Mouse (Mus musculus): ENCODE results near the gene Dnah2. TPM values are rescaled to one million over a fixed set of nuclear protein-coding genes. Genes with fewer than 3 reads are reported as not detected.

The Dnah2 gene
- polyA plus RNA-seq, 1 experiment from 2014 or later, result 3.0 TPM

GRCm38 (mm10) chr11:69558756-69559155 lies 9.8 kb upstream of the Dnah2 start:
- Histone ChIP-seq H3K4me2 (ENCODE audit: low read length) (peak overlapping the region; percentile 92), H3K4me3 (ENCODE audit: low read length) (peak overlapping the region; percentile 66), H3K9ac (ENCODE audit: low read depth, low read length) (peak overlapping the region; percentile 88), H3K27ac (ENCODE audit: low read depth, low read length) (no peak overlapping the region; the same call in 1 of the 2 replicates), H3K9me3 (ENCODE audit: control insufficient read depth, low read length) (no peaks in the 10 kb centered on the region), H3K4me1 (ENCODE audit: control insufficient read depth, insufficient read depth, low read depth, low read length) (peaks cover 57% of the 10 kb centered on the region), H3K27me3 (replicated peaks; ENCODE audit: control insufficient read depth, insufficient read depth, low read length) (no peaks in the 10 kb centered on the region), H3K36me3 (ENCODE audit: control insufficient read depth, insufficient read depth, low read length) (peaks cover 8% of the 10 kb centered on the region)
- ATAC-seq, result no peak
- WGBS, result 8% methylated on average over 6 of the region's 6 CpGs

GRCm38 (mm10) chr11:69557381-69557958 lies 8.6 kb upstream of the Dnah2 start:
- WGBS, result 6% methylated on average over 14 of the region's 14 CpGs
- H3K4me3 ChIP-seq (ENCODE audit: low read length), result peak overlapping the region; percentile 66
- ATAC-seq, result no peak
- peak overlapping the region; percentile 62 for H3K27ac ChIP-seq (ENCODE audit: low read depth, low read length)
- H3K27me3 ChIP-seq (replicated peaks; ENCODE audit: control insufficient read depth, insufficient read depth, low read length), result no peaks in the 10 kb centered on the region
- H3K9me3 ChIP-seq (ENCODE audit: control insufficient read depth, low read length), result no peaks in the 10 kb centered on the region
- peaks cover 70% of the 10 kb centered on the region for H3K4me1 ChIP-seq (ENCODE audit: control insufficient read depth, insufficient read depth, low read depth, low read length)
- peak overlapping the region; percentile 88 for H3K9ac ChIP-seq (ENCODE audit: low read depth, low read length)
- H3K4me2 ChIP-seq (ENCODE audit: low read length), result peak overlapping the region; percentile 92
- H3K36me3 ChIP-seq (ENCODE audit: control insufficient read depth, insufficient read depth, low read length), result peaks cover 5% of the 10 kb centered on the region

- 73% methylated on average over 5 of the region's 5 CpGs for WGBS
- H3K4me1 ChIP-seq (ENCODE audit: control insufficient read depth, insufficient read depth, low read depth, low read length), result peaks cover 60% of the 10 kb centered on the region
- no peak overlapping the region for H3K4me3 ChIP-seq (ENCODE audit: low read length)
- no peak overlapping the region for H3K9ac ChIP-seq (ENCODE audit: low read depth, low read length)
- no peaks in the 10 kb centered on the region for H3K9me3 ChIP-seq (ENCODE audit: control insufficient read depth, low read length)
- ATAC-seq, result no peak
- H3K27ac ChIP-seq (ENCODE audit: low read depth, low read length), result peak overlapping the region; percentile 32; the same call in 1 of the 2 replicates
- H3K36me3 ChIP-seq (ENCODE audit: control insufficient read depth, insufficient read depth, low read length), result peaks cover 3% of the 10 kb centered on the region; the same call in 1 of the 2 replicates
- H3K27me3 ChIP-seq (replicated peaks; ENCODE audit: control insufficient read depth, insufficient read depth, low read length), result no peaks in the 10 kb centered on the region
- H3K4me2 ChIP-seq (ENCODE audit: low read length), result no peak overlapping the region
Measured at GRCm38 (mm10) chr11:69554539-69555140, 5.7 kb upstream of the Dnah2 start.

DNA sequence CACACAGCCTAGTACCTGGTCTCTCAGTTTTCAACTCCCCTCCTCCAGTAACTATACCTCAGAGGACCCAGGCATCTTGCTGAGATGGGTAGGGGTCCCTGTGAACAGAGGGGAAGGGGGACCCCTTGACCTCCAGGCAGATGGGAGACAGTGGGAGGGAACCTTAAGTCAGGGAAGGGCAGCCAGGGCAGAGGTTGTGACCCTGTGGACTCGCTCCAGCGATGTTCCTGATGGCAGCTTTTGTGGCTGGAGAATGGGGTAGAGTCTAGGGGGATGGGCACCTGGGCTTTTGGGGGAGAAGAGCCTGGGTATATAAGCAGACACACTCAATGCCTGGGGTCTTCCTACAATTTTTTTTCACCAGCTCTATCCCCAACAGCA lies 4.4 kb upstream of the Dnah2 start:
- no peak for ATAC-seq

GRCm38 (mm10) chr11:69552622-69553340 lies 3.9 kb upstream of the Dnah2 start:
- H3K4me3 ChIP-seq (ENCODE audit: low read length), result no peak overlapping the region
- ATAC-seq, result peak; percentile 80
- no peaks in the 10 kb centered on the region for H3K9me3 ChIP-seq (ENCODE audit: control insufficient read depth, low read length)
- H3K4me2 ChIP-seq (ENCODE audit: low read length), result peak overlapping the region; percentile 38
- peaks cover 59% of the 10 kb centered on the region for H3K4me1 ChIP-seq (ENCODE audit: control insufficient read depth, insufficient read depth, low read depth, low read length)
- WGBS, result 6% methylated on average over 14 of the region's 14 CpGs
- peaks cover 3% of the 10 kb centered on the region; the same call in 1 of the 2 replicates for H3K36me3 ChIP-seq (ENCODE audit: control insufficient read depth, insufficient read depth, low read length)
- peak overlapping the region; percentile 74 for H3K27ac ChIP-seq (ENCODE audit: low read depth, low read length)
- H3K27me3 ChIP-seq (replicated peaks; ENCODE audit: control insufficient read depth, insufficient read depth, low read length), result no peaks in the 10 kb centered on the region
- peak overlapping the region; percentile 1 for H3K9ac ChIP-seq (ENCODE audit: low read depth, low read length)

More for the DNA sequence above, 4.4 kb upstream of the Dnah2 start:
- 9% methylated on average over 2 of the region's 2 CpGs for WGBS
- no peaks in the 10 kb centered on the region for H3K9me3 ChIP-seq (ENCODE audit: control insufficient read depth, low read length)
- H3K36me3 ChIP-seq (ENCODE audit: control insufficient read depth, insufficient read depth, low read length), result peaks cover 3% of the 10 kb centered on the region; the same call in 1 of the 2 replicates
- H3K9ac ChIP-seq (ENCODE audit: low read depth, low read length), result peak overlapping the region; percentile 1; the same call in 1 of the 2 replicates
- H3K4me2 ChIP-seq (ENCODE audit: low read length), result peak overlapping the region; percentile 38
- peaks cover 59% of the 10 kb centered on the region for H3K4me1 ChIP-seq (ENCODE audit: control insufficient read depth, insufficient read depth, low read depth, low read length)
- H3K4me3 ChIP-seq (ENCODE audit: low read length), result no peak overlapping the region
- no peaks in the 10 kb centered on the region for H3K27me3 ChIP-seq (replicated peaks; ENCODE audit: control insufficient read depth, insufficient read depth, low read length)
- peak overlapping the region; percentile 74 for H3K27ac ChIP-seq (ENCODE audit: low read depth, low read length)

DNA sequence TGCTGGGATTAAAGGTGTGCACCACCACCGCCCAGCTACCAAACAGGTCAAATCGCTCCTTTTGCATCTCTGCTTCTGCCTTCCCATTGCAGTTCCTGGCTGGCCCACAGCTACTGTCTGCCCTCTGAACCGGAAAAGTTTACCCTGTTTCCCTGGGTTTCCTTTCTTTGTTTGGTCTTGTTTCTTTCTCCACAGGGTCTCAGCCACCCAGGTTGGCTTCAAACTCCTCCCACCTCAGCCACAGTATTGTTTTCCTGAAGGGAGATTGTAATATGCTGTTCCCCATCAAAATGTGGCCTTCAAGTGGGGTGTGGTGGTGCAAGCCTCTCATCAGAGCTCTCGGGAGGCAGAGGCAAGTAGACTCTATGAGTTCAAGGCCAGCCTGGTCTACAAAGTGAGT lies 2.4 kb upstream of the Dnah2 start:
- Histone ChIP-seq H3K9me3 (ENCODE audit: control insufficient read depth, low read length) (no peaks in the 10 kb centered on the region), H3K4me3 (ENCODE audit: low read length) (no peak overlapping the region), H3K36me3 (ENCODE audit: control insufficient read depth, insufficient read depth, low read length) (peaks cover 3% of the 10 kb centered on the region; the same call in 1 of the 2 replicates), H3K27ac (ENCODE audit: low read depth, low read length) (no peak overlapping the region), H3K4me2 (ENCODE audit: low read length) (no peak overlapping the region), H3K9ac (ENCODE audit: low read depth, low read length) (no peak overlapping the region), H3K27me3 (replicated peaks; ENCODE audit: control insufficient read depth, insufficient read depth, low read length) (no peaks in the 10 kb centered on the region), H3K4me1 (ENCODE audit: control insufficient read depth, insufficient read depth, low read depth, low read length) (peaks cover 52% of the 10 kb centered on the region)
- WGBS, result 48% methylated on average over 4 of the region's 4 CpGs
- ATAC-seq, result no peak

DNA sequence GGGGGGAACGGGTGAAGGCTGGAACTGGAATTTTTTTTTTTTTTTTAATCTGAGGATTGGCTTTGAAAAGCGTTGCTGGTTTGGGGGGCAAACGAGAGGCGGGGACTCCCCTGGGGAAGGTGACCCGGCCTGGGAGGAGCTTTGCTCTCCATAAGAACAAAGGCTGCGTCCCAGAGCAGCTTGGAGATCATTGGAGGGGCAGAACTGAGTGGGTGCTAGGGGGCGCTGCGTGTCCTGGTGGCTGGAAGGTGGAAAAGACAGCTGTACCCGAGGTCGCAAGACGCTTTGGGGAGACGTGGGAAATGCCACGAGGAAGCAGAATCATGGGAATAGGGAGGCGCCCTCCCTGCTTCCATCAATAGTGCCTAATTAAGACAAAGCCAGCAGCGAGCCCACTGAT lies 1.8 kb downstream of the Dnah2 start:
- no peaks in the 10 kb centered on the region for H3K9me3 ChIP-seq (ENCODE audit: control insufficient read depth, low read length)
- peak overlapping the region; percentile 94 for H3K4me2 ChIP-seq (ENCODE audit: low read length)
- peak overlapping the region; percentile 95 for H3K27ac ChIP-seq (ENCODE audit: low read depth, low read length)
- H3K27me3 ChIP-seq (replicated peaks; ENCODE audit: control insufficient read depth, insufficient read depth, low read length), result no peaks in the 10 kb centered on the region
- peak; percentile 5; the same call in 1 of the 2 replicates for ATAC-seq
- H3K36me3 ChIP-seq (ENCODE audit: control insufficient read depth, insufficient read depth, low read length), result no peaks in the 10 kb centered on the region
- peaks cover 41% of the 10 kb centered on the region for H3K4me1 ChIP-seq (ENCODE audit: control insufficient read depth, insufficient read depth, low read depth, low read length)
- H3K4me3 ChIP-seq (ENCODE audit: low read length), result peak overlapping the region; percentile 54
- H3K9ac ChIP-seq (ENCODE audit: low read depth, low read length), result peak overlapping the region; percentile 74
- 4% methylated on average over 15 of the region's 15 CpGs for whole genome bisulfite sequencing

- under 1% methylated on average over 44 of the region's 44 CpGs for WGBS
- Histone ChIP-seq H3K9ac (ENCODE audit: low read depth, low read length) (peak overlapping the region; percentile 74), H3K4me1 (ENCODE audit: control insufficient read depth, insufficient read depth, low read depth, low read length) (peaks cover 41% of the 10 kb centered on the region), H3K4me3 (ENCODE audit: low read length) (peak overlapping the region; percentile 54), H3K27ac (ENCODE audit: low read depth, low read length) (peak overlapping the region; percentile 95), H3K36me3 (ENCODE audit: control insufficient read depth, insufficient read depth, low read length) (no peaks in the 10 kb centered on the region), H3K4me2 (ENCODE audit: low read length) (peak overlapping the region; percentile 94), H3K27me3 (replicated peaks; ENCODE audit: control insufficient read depth, insufficient read depth, low read length) (no peaks in the 10 kb centered on the region), H3K9me3 (ENCODE audit: control insufficient read depth, low read length) (no peaks in the 10 kb centered on the region)
- peak; percentile 79 for ATAC-seq
Measured at GRCm38 (mm10) chr11:69546423-69547053, 2.4 kb downstream of the Dnah2 start.
